Mouse (Mus musculus) lung, postnatal 14 days (tissue): ENCODE data around the gene Utrn.

Source experiments
- DNase-seq: peaks from one replicate; pipeline ENCODE4 v3.0.0; 2021

Utrn gene

DNA sequence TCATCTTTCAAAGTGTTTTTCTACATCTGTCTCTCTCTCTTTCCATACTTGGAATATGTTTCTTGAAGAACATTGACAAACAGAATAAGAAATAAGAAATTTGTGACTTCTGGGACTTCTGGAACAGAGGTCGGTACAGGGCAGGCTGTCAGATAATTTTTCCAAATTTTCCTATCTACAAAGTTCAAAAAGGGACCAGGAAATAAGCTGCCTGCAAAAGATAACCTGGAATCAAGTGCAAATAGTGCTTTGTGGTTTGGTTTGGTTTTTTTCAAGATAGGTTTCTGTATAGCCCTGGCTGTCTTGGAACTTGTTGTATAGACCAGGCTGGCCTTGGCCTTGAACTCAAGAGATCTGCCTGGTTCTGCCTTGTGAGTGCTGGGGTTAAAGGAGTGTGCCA lies 490.0 kb downstream of the Utrn start:
- no peak for DNase-seq

DNA sequence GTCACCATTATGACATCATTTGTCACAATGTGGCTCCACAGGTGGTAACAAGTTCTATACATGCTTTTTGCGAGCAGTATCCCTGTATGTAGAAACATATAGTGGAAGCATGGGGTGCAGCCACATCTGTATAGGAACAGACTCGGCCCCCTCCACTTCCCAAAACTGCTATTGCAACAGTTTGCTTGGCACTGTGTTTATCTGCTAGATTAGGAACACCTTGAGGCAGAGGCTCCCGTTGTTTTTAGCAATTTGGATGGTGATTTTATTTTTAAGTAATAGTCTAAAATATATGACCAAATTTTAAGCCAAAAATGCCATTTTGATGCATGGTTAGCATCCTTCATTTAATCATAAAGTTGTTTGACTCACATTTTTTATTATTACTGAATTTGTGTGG lies 491.4 kb downstream of the Utrn start:
- no peak for DNase-seq

DNA sequence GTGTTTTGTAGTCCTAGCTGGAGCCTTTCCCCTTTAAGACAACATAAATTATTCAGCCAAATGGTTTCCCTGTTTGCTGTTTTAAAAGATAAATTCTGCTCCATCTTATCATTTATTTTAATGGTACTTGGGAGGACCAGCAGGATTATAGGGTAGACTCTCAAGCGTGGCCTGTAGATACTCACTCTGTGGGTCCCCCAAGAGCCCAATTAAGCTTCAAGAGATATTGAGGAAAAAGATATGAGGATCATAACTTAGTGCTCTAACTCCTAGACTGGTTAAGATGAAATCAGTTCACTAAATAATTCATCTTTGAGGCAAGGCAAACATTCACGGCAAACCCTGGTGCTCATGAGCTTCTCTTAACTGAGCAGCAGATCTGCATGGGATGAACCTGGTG lies 493.1 kb downstream of the Utrn start:
- no peak for DNase-seq

DNA sequence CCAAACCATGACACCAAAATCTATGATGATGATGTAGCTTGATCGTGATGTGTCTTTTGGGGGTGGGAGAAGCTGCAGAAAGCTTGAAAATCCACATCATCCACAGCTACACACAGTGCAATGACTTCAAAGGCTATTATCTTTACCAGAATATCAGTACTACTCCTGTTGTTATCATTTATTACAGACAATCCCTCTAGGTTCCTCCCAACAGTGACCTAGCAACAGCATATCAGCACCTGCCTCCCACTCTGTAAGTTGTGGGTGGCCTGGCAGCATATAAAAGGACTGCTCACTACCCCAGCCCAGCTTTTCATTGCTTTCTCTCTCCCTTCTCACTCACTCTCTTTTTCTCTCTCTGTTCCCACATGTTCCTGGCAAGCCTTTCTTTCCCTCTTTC lies 494.4 kb downstream of the Utrn start:
- DNase-seq = no peak

DNA sequence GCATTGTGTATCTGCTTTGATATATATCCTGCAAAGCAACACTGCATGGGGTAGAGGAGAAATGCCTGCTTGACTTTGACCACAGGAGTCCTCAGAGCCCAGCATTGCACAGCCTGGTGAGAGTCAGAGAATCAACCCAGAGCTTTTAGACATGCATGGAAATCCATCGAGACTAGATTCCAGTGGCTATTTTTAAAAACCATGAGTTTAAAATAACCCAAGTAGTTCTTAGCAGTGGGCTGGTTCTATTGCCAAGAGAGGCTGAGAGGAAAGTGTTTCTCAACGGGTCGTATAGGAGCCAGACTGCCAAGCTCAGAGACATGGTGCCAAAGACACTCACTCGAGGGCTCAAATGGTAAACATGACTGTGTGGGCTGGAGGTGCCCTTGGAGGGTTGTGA lies 514.6 kb downstream of the Utrn start:
- DNase-seq = peak; percentile 14

DNA sequence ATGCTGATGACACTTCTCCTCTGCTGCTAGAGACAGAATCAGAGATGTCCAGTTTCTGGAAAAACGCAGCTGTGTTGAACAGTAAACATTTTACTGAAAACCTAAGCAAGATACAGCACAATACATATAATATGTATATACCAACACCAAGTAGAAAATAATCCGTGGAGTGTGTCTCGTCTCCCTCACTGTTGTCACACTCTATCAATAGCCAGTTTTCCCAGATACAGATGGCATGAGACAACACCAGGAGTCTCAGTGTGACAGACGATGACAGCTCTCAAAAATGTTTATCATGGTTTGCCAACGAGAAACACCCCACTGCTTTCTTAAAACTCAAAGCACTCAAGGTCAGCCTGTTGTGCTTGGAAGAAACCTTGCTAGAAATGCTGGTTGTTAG lies 515.1 kb downstream of the Utrn start:
- no peak for DNase-seq

DNA sequence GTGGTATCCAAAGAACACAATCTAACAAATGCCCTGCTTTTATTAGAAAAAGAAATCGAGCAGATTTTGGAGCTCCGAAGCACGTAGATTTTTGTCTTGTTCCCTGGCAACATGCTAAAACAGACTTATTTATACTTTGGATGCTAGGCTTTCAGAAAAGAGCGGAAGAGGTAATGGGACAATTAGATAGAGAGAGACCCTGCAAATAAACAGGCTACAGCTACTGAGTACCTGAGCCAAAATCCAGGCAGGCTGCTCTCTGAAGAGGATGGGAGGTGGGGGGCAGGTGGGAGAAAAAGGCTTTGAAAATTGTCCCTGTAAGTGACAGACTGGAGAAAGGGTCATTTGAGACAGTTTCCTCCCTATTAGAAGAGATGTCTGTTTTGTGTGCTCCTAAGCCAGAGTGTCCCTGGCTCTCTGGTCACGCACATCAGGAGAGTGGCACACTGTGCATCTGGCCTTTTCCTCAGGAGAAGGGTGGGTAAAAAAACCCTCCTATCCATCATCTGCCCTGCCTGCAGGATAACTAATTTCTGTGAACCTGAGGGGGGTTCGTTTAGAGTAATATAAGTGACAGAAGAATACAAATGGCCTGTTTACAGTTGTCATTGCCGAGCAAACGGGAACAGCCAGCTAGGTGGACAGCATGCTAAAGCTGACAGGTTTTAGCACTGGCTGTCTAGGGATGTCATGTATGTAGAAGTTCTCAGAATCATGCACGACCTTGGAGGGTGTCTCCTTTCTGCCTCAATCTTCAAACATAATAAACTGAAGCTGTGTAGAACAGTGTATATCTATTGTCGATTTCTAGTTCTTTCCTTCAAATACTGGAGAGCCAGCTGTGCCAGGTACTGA lies 529.2 kb downstream of the Utrn start:
- no peak for DNase-seq

DNA sequence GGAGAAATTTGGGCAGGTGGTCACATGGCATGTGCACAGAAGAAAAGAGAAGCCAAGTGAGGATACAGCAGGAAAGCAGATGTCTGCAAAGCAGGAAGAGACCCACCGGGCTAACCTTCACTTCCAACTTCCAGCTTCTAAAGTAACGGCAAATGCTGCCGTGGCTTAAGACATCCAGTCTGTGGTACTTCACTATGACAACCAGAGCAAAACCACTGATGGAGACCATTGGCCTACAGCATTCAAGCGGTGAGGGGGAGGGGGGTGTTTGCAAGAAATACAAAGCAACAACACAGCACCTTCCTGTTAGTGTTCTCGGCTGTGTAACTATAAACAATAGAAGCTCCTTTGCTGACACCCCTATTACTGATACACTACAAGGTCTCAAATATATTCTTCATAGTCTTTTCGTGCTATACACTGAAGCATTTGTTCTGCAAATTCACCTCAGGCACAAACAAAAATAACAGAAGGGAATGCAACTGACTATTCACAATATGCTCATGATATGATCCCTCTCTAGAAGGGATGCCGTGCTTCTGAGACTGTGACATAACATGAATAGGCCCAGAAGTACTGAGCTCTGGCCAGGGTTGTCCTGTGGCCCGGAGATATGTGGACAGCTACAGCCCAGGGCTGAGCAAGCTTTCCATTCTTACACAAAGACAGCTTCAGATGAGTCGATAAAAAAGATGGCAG lies 530.0 kb downstream of the Utrn start:
- no peak for DNase-seq
